Comparison of ENCODE assay signal across 10 mouse cellular contexts in the genomic region with DNA sequence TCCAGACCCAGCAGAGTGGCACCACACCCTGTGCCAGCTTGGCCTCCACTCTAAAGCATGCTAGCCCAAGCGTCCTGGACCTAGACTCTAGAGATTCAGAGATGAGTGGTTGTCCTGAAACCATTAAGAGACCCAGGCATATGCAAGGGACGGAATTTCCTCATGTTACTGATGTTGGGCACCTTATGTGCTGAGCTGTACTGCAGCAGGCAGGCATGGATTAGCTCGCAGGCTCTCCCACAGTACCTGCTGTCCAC. TPM values are rescaled to one million over a fixed set of nuclear protein-coding genes. Genes with fewer than 3 reads are reported as not detected.
DNase-seq lines count a peak whose midpoint lies in the region; ATAC-seq lines count a peak whose summit lies in the region.
"Had no signal": no experiment of that assay in that cellular context is flagged by ENCODE, and none has a peak within 500 bp of the region (broad histone marks: within the 10 kb centered on the region; RNA-seq: fewer than 3 reads in every experiment).

No protein-coding gene starts in this region.

- no peak overlapping the region for H3K4me3 ChIP-seq in neural tube, embryonic 11.5 days (ENCODE audit: low read depth, low read length)
- H3K4me3 ChIP-seq in liver, embryonic 15.5 days (replicated peaks), result peak overlapping the region; percentile 87; the same call in 1 of the 2 replicates

- H3K27me3 ChIP-seq in neural tube, embryonic 11.5 days (ENCODE audit: control insufficient read depth, insufficient read depth, low read length), result no peaks in the 10 kb centered on the region
- H3K27me3 ChIP-seq in liver, embryonic 15.5 days, result no peaks in the 10 kb centered on the region

- peak overlapping the region; percentile 82; the same call in 1 of the 2 replicates for H3K9ac ChIP-seq in neural tube, embryonic 11.5 days (ENCODE audit: low read length)
- H3K9ac ChIP-seq in liver, embryonic 15.5 days, result no peak overlapping the region

- H3K4me2 ChIP-seq in neural tube, embryonic 11.5 days (ENCODE audit: low read depth), result peak overlapping the region; percentile 89
- peak overlapping the region; percentile 93 for H3K4me2 ChIP-seq in liver, embryonic 15.5 days

- peaks cover 16% of the 10 kb centered on the region for H3K4me1 ChIP-seq in neural tube, embryonic 11.5 days (ENCODE audit: control insufficient read depth, insufficient read depth, low read length)
- peaks cover 74% of the 10 kb centered on the region for H3K4me1 ChIP-seq in liver, embryonic 15.5 days (replicated peaks)

- H3K9me3 ChIP-seq in neural tube, embryonic 11.5 days (ENCODE audit: control insufficient read depth, low read length), result no peaks in the 10 kb centered on the region
- H3K9me3 ChIP-seq in liver, embryonic 15.5 days (replicated peaks), result no peaks in the 10 kb centered on the region

- DNase-seq in cerebellum, adult 9-11 months, result peak; percentile 53
- DNase-seq in cerebellum, postnatal 14 days, result no peak
- no peak for DNase-seq in neural tube, embryonic 11.5 days (ENCODE audit: low spot score)
- no peak for DNase-seq in neural tube, embryonic 10.5 days (ENCODE audit: extremely low spot score, low spot score)
- no peak for DNase-seq in ovary, adult 18-20 months (ENCODE audit: low spot score)
- DNase-seq in urinary bladder, adult 18-20 months (ENCODE audit: low spot score in 2 of 2), result no peak
- DNase-seq: B cell, adult 2 months; thymus, postnatal 36 days had no signal

- ATAC-seq in neural tube, embryonic 11.5 days (ENCODE audit: insufficient read depth, low FRiP score, low TSS enrichment), result no peak
- ATAC-seq in liver, embryonic 15.5 days (ENCODE audit: insufficient read depth), result no peak
- no peak for ATAC-seq in megakaryocyte progenitor cell, adult 5-6 weeks (replicated peaks; ENCODE audit: poor library complexity)

- peak overlapping the region; percentile 77 for H3K27ac ChIP-seq in neural tube, embryonic 11.5 days (ENCODE audit: low read depth, low read length)
- peak overlapping the region; percentile 87 for H3K27ac ChIP-seq in liver, embryonic 15.5 days (replicated peaks)

- WGBS in neural tube, embryonic 11.5 days, result 71% methylated on average over 3 of the region's 3 CpGs
- 69% methylated on average over 3 of the region's 3 CpGs for WGBS in liver, embryonic 15.5 days (ENCODE audit: insufficient replicate concordance)

- H3K36me3 ChIP-seq in neural tube, embryonic 11.5 days (ENCODE audit: control insufficient read depth, insufficient read depth, low read length), result no peaks in the 10 kb centered on the region
- H3K36me3 ChIP-seq in liver, embryonic 15.5 days (replicated peaks), result peaks cover 25% of the 10 kb centered on the region

RNA-seq across cellular contexts. Expression of a gene that starts 0.8 kb away (rescaled TPM):
- polyA plus RNA-seq in neural tube, embryonic 11.5 days (2014; fragmentation: Nextera tagmentation; extraction: Ambion mirVana), result 115 and 121 TPM in 2 replicates
- 103 and 119 TPM in 2 replicates for polyA plus RNA-seq in liver, embryonic 15.5 days (2015; fragmentation: Nextera tagmentation; extraction: Ambion mirVana)
- total RNA-seq in megakaryocyte progenitor cell, adult 5-6 weeks (2015), result 25.4 and 32.4 TPM in 2 replicates
- total RNA-seq in megakaryocyte progenitor cell, adult 5-6 weeks (2017), result 11.8 and 15.1 TPM in 2 replicates

RNA-seq across cellular contexts. Expression of a gene that starts 5.4 kb away (rescaled TPM):
- polyA plus RNA-seq in neural tube, embryonic 11.5 days (2014; fragmentation: Nextera tagmentation; extraction: Ambion mirVana), result 0.38 and 0.64 TPM in 2 replicates
- 0.50 and 0.79 TPM in 2 replicates for polyA plus RNA-seq in liver, embryonic 15.5 days (2015; fragmentation: Nextera tagmentation; extraction: Ambion mirVana)
- total RNA-seq in megakaryocyte progenitor cell, adult 5-6 weeks (2015), result 0.34 and 0.42 TPM in 2 replicates
- 0.14 TPM in 1 of 2 replicates, not detected in the other for total RNA-seq in megakaryocyte progenitor cell, adult 5-6 weeks (2017)

RNA-seq across cellular contexts. Expression of a gene that starts 9.8 kb away (rescaled TPM):
- polyA plus RNA-seq in neural tube, embryonic 11.5 days (2014; fragmentation: Nextera tagmentation; extraction: Ambion mirVana), result 1.2 and 1.5 TPM in 2 replicates
- polyA plus RNA-seq in liver, embryonic 15.5 days (2015; fragmentation: Nextera tagmentation; extraction: Ambion mirVana), result 0.74 and 0.84 TPM in 2 replicates
- total RNA-seq in megakaryocyte progenitor cell, adult 5-6 weeks (2015), result 8.4 and 13.3 TPM in 2 replicates
- 7.1 and 7.7 TPM in 2 replicates for total RNA-seq in megakaryocyte progenitor cell, adult 5-6 weeks (2017)

RNA-seq across cellular contexts. Expression of a gene that starts 16.4 kb away (rescaled TPM):
- 318 and 344 TPM in 2 replicates for polyA plus RNA-seq in neural tube, embryonic 11.5 days (2014; fragmentation: Nextera tagmentation; extraction: Ambion mirVana)
- polyA plus RNA-seq in liver, embryonic 15.5 days (2015; fragmentation: Nextera tagmentation; extraction: Ambion mirVana), result 107 and 113 TPM in 2 replicates
- 209 and 216 TPM in 2 replicates for total RNA-seq in megakaryocyte progenitor cell, adult 5-6 weeks (2015)
- total RNA-seq in megakaryocyte progenitor cell, adult 5-6 weeks (2017), result 113 and 131 TPM in 2 replicates

RNA-seq across cellular contexts. Expression of a gene that starts 16.5 kb away (rescaled TPM):
- 55.3 and 58.0 TPM in 2 replicates for polyA plus RNA-seq in neural tube, embryonic 11.5 days (2014; fragmentation: Nextera tagmentation; extraction: Ambion mirVana)
- 20.0 and 23.5 TPM in 2 replicates for polyA plus RNA-seq in liver, embryonic 15.5 days (2015; fragmentation: Nextera tagmentation; extraction: Ambion mirVana)
- 86.5 and 106 TPM in 2 replicates for total RNA-seq in megakaryocyte progenitor cell, adult 5-6 weeks (2015)
- 36.0 and 41.3 TPM in 2 replicates for total RNA-seq in megakaryocyte progenitor cell, adult 5-6 weeks (2017)
